Mouse (Mus musculus): Measurements from ENCODE around the gene Igf2r. TPM values are rescaled to one million over a fixed set of nuclear protein-coding genes. Genes with fewer than 3 reads are reported as not detected.

Gene Igf2r
- total RNA-seq, 2 experiments from 2014 or later: 76.5 to 97.4 TPM

DNA sequence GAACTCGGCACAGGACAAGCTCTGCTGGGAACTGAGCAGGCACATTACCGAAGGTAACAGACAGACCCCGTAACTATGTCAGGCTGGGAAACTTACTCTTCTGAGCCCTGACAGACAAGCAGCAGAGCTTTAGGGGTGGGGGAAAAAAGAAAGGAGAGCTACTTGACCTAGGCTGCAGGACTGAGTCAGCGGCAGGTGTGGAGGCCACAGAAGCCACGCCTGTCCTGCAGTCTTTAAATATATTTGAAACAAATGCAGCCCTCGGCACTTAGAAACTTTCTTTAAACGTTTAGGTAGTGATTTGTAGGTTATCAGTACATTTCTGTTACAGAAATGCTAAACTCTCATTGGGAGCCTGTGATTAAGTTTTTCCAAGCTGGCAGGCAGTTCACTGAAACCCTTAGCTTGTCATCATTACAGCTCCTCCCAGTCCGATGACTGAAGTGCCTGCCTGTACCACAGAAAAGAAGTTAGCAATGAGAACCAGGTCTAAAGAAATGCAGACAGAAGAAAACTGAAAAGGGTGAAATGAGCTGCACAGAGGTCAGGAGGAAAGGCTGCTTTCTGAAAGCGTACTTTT, 18.8 kb downstream of the Igf2r start:
- DNase-seq: no peak

DNA sequence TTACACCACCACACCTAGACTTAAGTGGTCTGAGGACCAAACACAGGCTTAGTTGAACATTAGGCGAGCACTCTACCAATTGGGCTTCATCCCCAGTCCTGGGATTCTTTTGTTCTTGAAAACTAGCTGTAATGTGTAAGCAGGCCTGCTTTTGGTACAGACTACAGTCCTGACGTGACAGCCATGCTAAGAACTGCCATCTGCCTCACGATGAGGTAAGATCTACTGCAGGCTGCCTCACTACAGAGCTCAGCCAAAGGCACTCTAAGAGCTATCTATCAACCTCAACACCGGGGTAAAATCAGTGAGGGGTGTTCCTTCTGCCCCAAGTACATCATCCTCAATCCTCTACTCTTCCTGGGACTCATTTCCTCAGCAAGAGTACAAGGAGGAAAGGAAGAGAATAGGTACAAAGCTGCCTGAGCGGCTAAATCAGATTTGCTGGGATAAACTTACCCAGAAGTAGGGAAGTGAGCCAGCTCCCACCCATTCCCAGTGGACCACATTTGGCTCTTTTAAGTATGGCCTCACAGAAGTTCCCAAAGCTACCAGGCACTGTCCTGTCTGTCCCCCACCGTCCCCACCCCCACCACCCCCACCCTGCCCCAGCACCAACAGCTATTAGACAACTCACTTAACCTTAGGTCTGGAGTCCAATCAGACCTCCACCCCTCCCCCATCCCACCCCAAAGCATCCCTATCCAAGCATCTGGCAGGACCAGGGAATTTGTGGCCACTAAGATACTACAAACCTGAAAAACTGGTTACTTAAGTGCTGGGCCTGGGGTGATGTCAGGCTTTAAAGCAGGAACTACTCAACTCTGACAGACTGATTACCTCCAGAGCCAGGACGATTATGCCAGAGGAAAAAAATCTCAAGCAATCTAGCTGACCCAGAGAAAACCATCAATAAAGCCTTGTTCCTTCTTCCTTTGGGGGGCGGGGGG, 19.8 kb downstream of the Igf2r start:
- DNase-seq: no peak

DNA sequence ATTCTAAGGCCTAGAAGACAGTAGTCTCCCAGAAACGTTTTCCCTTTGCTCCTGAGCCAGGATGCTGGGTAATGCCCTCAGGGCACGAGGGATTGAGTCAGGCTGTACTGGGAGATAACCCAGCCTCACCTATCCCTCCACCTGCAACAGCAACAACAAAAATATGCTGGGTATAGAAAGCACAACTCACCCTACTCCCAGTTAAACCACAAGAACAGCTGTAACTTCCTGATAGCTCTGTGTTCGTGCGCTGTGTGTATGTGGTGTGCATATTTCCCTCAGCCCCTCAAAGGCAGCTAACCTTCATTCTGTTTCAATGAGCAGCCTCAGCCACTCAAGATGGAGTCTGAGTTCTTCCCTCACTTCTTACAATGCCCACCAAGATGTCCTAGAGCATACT, 23.7 kb downstream of the Igf2r start:
- DNase-seq: no peak

DNA sequence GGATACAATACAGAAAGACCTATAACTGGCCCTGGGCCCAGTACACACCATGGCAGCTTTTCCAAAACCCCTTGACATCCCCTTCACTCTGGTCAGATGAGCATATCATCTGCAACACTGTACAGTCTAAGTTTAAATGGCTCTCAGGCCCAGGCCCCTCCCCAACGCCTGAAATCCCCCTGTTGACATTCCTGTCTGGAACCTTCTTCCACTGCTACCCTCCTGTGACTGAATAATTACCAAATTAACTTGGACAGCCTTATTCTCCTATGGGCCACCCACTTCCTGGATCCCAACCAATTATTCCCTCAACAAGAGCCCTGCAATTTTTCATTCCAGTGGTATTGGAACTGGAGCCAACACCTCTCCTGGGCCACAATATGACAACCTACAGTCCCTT, 25.4 kb downstream of the Igf2r start:
- DNase-seq: no peak

DNA sequence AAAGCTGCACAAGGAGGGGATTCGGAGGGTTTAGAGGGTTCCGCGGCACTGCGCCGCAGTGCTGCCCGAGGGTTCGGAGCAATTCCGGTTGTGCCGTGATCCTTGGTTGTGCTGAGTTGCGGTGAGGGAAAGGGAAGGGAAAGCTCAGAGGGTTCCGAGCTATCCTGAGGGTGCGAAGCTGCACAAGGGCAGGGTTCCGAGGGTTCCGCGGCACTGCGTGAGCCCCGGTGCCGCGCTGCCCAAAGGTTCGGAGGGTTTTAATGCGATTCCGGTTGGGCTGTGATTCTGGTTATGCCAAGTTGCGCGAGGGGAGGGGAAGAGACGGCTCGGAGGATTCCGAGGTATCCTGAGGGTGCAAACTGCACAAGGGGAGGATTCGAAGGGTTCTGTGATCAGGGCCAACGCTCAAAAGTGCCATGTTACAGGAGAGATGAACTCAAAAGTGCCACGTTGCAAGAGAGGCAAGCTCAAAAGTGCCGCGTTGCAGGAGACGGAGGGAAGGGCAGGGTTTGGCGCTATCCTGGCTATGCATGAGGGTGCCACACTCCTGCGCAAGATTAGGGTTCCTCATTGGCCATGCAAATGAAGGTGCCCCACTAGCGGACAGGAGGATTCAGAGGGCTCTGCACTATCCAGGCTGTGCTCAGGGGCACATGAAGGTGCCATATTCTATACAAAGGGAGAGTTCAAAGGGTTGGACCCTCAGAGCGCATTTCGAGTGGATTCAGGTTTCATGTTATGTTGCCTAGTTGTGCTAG, 27.1 kb downstream of the Igf2r start:
- DNase-seq: no peak

DNA sequence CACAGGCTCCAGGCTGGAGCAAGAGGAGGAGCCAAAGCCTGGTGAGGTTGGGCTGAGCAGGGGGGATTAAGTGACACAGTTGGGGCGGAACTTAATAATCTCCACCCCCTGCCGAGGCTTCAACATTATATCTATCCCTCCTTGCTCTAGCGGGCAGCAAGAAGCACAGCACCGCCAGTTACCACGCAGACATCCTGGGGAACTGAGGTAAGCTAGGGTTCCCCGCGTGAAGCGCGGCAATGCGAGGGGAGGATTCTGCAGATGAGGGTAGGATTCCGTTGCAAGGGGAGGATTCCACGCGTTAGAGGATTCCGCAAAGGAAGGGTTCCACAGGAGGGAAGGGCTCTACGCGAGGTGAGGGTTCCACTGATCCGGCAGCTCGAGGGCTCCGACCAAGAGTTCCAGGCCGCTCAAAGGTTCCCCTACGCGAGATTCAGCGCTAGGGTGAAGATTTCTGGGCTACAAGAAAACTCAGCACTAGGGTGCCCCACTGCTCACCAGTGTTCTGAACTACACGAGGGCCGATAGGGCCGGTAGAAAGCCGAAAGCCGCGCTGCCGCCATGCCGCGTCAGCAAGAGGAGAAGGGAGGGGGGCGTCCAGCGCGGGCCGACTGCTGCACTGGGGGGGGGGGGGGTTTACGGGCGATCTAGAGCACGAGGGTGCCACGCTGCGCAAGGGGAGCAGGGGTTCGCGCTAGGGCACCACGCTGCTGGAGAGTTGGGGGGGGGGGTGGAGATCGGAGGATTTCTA, 28.1 kb downstream of the Igf2r start:
- DNase-seq: peak; percentile 76 to 78

DNA sequence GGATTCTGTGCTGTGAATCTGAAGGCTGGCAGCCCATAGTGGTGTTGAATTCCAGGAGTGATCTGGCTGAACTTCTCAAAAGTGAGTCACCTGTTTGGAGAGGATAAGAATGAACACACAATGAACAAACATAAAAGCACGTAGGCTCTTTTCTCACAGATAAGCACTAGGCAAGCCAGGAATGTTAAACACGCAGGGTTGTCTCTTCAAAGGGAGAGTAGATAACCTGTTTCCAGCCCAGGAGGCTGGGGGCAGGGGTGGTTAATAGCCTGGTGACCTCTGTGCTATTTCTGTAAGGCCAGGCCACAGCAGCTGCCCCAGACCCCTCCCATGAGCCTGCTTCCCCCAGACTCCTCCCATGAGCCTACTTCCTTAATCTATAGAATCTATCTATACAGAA, 29.1 kb downstream of the Igf2r start:
- no peak for DNase-seq

DNA sequence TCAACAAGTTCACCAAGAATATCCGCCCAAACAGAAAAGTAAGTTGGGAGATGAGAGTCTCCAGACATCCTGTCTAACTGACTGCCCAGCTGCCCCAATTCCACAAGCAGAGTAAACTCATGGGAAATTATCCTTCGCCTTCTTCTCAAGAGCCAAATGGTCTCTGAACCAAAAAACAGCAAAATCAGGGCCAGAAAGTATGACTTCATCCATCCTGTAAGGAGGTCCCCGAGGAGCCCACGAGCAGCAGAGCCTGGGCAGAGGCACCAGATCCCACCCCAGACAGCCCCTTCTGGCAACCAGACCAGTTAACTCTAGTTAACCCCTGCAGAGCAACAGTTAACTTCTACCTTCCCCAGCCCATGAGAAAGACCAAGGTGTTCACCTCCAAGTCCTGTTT, 29.9 kb downstream of the Igf2r start:
- DNase-seq: no peak

DNA sequence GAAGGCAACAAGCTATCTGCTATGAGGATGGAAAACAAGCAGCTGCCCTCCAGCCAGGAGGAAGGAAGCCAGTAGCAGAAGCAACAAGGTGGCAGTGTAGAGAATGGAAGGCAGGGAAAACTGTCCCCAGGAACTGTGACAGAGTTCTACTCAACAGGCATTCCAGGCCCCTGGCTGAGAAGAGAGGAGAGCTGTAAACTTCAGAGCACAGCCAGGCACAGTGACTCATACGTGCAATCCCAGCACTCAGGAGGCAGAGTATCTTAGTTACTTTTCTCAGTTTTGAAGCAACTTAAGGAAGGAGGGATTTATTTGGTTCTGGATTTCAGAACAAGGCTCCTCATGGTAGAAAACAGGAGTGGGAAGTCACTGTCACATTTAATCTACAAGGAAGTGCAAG, 31.5 kb downstream of the Igf2r start:
- DNase-seq: no peak

DNA sequence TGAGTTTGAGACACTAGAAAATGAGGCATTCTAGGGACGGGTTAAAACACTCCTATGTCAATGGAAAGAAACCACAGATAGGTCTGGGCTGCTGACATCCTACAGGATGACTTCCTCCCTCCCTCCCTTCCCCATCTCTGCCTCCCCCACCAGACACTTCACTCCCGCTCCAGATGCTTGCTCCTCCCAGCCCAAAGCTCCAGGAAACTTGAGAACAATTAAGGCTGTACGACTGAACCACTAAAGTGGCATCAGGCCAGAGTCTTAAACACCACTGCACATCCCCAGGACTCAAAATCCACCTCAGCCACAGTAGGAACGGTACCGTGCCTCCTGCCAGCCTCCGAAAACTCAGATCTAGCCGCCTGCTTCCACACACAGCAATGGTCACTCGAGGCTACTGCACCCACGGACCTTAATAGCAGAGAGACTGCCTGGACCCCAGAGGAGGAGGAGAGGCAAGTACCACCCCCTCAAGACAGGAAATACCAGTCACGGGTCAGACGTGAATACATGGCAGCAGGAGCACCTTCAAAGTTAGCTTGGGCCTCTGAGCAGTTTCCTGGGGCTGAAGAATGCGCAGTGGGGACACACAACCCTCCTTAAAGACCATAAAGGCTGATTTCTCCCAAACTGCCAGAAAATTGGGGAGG, 35.1 kb downstream of the Igf2r start:
- DNase-seq: no peak

DNA sequence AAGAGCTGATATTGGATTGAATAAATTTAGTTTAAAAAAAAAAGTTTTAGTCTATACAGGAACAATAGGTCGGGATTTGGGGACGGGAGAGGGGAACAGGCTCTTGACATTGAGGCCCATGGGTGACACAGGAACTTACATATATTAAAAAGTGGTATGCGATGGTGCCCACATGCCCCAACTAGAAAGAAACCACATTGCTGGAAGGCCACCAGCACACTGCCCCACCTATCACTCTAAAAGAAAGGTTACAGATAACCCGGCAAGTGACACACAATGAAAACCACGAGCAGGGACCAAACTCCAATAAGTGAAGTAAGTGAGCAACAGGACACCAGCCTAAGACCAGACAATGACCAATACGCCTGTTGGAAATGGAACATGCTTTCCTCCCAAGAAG, 36.3 kb downstream of the Igf2r start:
- no peak for DNase-seq

DNA sequence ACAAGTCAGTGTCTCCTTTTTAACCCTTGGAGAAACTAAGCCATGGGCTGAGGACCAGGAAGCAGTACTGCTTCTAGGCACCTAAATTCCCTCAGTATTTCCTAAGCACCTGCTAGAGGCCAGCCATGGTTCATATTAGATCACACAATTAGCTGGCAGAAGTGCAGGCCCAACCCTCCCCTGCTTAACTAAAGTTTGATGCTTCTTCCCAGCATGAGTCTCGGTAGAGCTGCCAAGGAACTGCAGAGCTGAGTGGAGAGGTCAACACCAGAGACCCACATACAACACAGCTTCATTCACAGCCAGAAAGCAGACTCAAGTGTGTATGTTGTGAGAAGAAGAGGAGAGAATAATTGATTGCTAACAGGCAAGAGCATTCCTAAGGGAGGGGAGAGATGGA, 40.9 kb downstream of the Igf2r start:
- DNase-seq: no peak

DNA sequence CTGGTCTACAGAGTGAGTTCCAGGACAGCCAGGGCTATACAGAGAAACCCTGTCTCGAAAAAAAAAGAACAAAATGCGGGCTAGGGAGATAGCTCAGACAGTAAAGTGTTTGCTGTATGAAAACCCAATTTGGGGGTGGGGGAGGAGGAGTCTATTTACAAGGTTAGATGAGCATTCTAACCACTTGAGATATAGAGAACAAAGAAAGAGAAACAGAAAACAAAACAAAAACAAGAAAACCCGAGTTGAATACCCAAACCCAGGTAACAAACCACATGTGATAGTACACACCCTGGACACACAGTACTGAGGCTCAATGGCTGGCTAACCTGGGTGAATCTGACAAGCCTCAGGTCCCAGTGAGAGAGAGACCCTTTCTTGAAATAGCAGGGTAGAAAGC, 41.7 kb downstream of the Igf2r start:
- no peak for DNase-seq

DNA sequence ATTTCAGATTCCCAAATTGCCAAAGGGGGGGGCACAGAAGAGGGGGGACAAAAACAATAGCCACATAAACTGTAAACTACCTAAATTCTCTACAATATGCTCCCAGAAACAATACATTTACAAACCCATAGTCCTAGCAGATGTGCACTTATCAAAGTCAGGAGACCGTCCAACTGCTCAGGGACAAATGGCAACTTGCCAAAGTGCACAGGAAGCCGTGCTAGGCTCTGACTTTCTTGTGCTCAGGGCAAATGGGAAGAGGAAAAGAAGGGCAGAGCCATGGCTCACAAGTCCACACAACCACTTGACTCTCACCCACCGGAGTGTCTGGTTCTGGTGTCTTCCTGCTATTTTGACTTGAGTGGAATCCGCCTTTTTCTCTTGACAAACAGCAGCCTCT, 43.6 kb downstream of the Igf2r start:
- DNase-seq: peak; percentile 77

DNA sequence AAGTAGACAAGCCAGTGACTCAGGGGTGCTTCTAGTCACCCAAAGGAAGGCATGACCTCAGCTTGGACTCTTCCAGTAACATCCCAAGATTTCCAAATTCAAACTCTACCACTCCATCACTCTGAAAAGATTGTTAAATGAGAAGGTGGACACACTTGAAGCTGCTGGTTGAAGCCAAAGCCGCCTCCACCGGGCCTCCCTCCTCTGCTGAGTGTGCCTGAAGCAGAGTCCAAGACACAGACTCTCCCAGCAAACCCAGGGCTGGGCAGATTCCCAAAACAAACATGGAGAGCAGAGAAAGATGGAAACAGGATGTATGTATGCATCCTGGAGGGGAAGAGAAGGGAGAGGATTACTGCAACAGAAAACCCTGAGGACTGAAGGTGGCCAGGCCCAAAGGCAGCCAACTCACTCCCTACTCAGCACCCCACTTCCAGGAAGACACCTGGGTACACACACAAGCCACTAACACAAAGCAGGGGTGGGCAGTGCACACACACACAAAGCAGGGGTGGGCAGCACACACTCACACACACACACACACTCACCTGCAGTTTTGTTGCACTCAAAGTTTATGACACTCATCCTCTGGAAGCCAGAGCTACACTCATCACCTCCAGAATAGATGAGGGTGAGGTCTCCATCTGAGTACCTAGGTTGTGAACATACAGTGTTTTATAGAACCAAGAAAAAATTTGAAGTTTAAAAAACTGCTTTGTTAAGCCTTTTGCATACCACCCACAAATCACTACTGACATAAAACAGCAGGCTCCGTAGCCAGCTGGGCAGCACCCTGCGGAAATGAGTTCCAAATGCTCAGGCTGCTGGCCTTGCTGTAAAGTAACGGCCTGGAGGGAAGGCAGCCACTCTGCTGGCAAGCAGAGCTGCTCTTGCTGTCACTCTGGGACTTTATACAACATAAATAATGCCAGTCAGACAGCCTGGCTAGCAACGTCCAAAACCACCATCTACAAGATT, 44.4 kb downstream of the Igf2r start:
- DNase-seq: peak; percentile 70 to 76

DNA sequence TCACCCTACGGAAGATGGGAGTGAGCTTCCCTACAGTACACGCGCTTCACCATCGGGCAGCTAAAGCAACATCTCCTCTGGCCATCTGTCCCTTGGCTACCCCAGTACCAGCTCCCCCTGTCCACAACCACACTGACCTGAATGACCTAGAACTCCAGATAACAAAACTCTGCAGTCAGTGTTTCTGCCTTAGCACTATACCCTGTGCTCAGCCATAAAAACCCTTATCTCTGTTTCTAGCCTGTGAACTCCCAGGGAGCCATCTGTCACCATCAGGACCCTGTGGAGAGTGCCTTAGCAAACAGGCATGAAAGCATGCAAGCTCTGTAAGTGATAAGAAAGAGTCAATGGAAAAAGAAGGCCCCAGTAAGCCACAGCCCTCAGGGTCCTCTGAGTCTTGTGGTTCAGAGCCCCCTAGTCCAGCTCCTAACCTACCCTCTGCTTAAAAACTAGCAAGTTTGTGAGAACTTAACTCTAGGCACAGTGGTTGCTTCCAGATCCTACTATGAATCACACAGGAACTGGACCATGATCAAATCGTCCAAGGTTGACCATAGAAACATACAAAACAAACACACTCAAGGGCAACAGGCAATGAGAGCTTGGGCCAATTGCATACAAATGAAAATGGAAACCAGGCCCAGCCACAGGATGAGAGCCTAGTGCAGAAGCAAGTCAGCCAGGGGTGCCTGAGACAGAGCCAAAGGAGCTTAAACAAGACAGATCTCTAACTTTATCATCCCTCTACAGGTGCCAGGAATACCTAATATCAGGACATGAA, 45.3 kb downstream of the Igf2r start:
- DNase-seq: peak; percentile 52 to 56

DNA sequence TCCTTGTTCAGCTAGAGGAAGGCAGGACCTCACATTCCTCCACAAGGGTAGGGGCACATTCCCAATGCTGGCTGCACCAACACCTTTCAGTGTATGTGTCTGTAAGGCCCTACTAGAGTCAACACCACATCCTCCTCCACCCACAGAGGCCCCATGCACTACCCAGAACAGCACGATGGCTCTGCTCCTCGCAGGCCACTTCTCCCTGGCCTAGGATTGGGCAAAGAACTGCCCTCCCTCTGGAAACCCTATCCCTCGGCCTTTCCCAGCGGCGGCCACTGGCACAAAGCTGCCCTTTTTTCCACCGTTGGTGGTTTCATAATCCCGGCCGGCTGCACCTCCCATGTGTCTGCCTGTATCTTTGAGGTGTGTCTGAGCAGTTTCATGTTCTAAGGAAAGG, 46.8 kb downstream of the Igf2r start:
- peak; percentile 55 to 58 for DNase-seq

DNA sequence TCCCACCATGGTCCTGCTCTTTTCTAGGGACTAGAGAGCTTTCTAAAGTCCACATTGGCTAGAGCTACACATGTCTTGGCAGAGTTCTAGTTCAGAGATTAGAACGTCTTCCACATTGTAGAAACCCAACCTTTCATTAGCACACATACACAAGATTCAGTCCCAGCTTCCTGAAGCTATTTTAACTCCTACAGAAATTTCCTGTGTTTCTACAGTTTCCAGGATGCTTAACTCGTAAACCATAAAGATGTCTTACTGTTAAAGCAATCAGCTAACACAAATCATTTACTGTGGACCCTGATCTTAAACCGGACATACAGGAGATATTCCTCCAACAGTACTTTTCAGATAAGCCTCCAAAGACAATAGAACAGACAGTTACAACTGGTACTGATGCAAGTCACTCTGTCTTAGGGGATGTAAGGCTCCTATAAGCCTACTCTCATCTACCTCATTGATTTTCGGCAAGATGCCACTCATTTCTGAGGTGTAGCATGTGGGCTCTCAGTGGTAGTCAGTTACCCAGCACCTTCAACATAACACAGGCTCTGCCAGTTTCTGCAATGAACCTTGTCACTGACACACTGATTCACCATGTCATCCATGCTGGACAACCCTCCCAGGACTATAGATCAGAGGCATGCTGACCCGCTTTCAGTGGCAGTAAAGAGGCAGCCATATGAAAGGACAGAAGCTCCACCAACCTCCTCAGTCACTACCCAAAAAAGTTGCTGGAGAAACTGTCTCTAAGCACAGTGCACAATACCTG, 48.2 kb downstream of the Igf2r start:
- no peak for DNase-seq

DNA sequence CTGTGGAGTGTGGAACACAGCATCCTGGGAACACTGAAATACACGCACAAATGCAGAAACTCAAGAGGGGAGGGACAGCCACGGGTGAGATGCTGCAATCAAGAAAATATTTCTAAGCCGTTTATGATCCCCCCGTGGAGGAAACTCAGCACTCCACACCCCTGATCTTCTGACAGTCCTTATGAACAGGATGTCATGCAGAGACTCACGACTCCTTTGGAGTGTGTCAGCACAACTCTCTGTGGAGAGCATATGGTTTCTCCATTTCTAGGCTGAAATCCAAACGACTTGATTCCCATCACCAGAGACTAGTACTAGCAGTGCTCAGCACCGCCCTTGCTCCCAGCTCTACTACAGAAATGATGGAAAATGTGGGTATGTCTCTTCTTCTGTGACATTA, 51.2 kb downstream of the Igf2r start:
- DNase-seq: no peak
